Mouse (Mus musculus) brain, embryonic 14.5 days (tissue): ENCODE measurements at regions not wholly inside any gene's neighbourhood (a gene's known extent, or its start where the extent isn't known, plus 50 kb on each side); places are given as distances from the start of the nearest gene placed in this dataset.
A peak's percentile ranks its signal among the peaks of the same experiment; 100 is the strongest.

Source experiments
- CTCF ChIP-seq: fragments of 200-500 bp; IDR thresholded peaks from 2 replicates; pipeline ENCODE4 v1.5.1; 2012; ENCODE audit warnings: inconsistent platforms, mild to moderate bottlenecking, moderate library complexity, borderline replicate concordance; ENCODE audit not compliant: insufficient read depth, insufficient read length; ENCODE audit errors: extremely low read depth
- POLR2A ChIP-seq: fragments of 200-500 bp; IDR thresholded peaks from 2 replicates; pipeline ENCODE4 v1.6.1; 2012; ENCODE audit warnings: mild to moderate bottlenecking, inconsistent platforms, borderline replicate concordance; ENCODE audit not compliant: poor library complexity, insufficient read depth, insufficient read length, severe bottlenecking; ENCODE audit errors: extremely low read depth

GRCm38 (mm10) chr10:117515777-117516501, 113.4 kb upstream of the Cpm start:
- TF ChIP-seq CTCF (peak; percentile 67; the same call in 1 of the 2 replicates), POLR2A (no peak)
